Mouse (Mus musculus): ENCODE results near the gene Dntt.

DNA sequence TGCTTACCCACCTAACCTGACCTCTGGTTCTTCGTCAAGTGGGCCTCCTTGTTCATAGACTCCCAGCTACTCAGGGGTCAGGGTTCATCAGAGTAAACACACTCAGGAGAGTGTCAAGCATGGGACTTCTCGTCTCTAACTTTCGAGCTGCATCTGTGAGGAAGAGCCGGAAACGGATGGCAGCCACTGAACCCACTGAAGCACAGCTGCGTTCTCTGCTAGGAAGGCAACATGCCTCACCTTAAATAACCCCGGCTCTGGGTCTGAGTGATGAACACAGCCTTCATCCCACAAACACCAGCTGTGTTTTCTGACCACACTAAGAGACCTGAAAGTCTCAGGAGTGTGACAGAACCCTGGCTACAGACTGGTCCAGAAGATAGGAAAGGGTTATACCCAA, 10.0 kb downstream of the Dntt start:
- TF ChIP-seq POLR2A (IDR thresholded peaks at IDR 0.05; ENCODE audit: insufficient read depth, low read length) = no peak
- TF ChIP-seq CTCF (IDR thresholded peaks at IDR 0.05; ENCODE audit: low read depth, low read length) = no peak
- no peak for TF ChIP-seq EP300 (IDR thresholded peaks at IDR 0.05; ENCODE audit: insufficient read depth, low read depth, low read length)

Measured in ES-Bruce4 (cell line).